Mouse (Mus musculus): ENCODE data around the gene Eci1.

DNA sequence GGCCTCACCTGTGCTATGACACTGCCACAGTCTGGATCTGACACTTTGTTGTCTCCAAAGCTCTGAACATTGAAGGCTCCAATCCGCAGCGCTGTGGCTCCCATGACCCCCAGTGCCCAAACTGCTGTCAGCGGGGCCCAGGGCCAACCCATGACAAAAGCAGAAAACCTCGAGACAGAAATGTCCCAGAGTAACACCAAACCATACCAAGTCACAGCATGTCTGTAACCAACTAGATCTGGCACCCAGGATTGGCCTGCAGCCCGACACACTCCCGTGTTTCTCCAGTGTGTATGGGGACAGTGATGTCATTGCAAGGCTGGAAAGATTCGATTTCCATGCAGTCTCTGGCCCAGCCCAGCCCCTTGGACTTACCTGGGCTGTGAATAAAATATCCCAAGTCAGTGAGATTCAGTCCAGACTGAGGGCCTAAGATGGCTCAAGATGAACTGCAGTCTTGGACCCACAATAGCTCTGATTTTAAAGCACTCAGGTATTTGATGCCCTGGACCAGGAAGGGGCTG lies 16.3 kb downstream of the Eci1 start, which contains the start of gene Dnase1l2:
- TF ChIP-seq CTCF (IDR thresholded peaks at IDR 0.05; ENCODE audit: borderline replicate concordance, extremely low read depth, insufficient read depth, insufficient read length) (no peak), POLR2A (IDR thresholded peaks at IDR 0.05; ENCODE audit: borderline replicate concordance, extremely low read depth, insufficient read depth, insufficient read length, poor library complexity, severe bottlenecking) (no peak)
